In the genomic region with DNA sequence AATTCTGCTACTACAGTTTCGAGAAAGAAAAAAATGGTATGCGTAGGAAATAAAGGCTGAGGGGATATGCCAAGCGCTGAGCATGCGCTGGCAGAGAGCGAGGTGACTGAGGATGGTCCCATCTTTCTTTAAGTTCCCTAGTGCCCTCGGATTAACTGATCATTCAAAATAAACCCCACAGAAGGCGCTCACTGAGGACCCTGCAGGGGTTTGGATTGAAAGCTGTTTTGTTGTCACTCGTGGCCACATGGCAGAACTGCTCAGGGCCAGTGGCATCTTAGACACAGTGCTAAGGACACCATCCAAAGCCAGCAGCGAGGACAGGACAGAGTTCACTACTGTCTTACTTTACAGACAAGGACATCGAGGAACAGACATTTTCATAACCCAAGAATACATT, we compare ENCODE assay signal across 35 mouse cellular contexts.
"Had no signal": no experiment of that assay in that cellular context is flagged by ENCODE, and none has a peak within 500 bp of the region (broad histone marks: within the 10 kb centered on the region; RNA-seq: fewer than 3 reads in every experiment).

No protein-coding gene starts in this region.

- H3K4me1 ChIP-seq: heart, embryonic 15.5 days; hindbrain, embryonic 10.5 days; hindbrain, embryonic 12.5 days; hindbrain, embryonic 13.5 days; hindbrain, embryonic 15.5 days; intestine, embryonic 15.5 days; kidney, embryonic 15.5 days had no signal

- DNase-seq: heart, postnatal 10 days; heart, postnatal 14 days; heart, postnatal 36 days; heart, postnatal 4 days; kidney, adult 11 months; kidney, adult 18-20 months; kidney, adult 2 months; kidney, adult 8-10 months; kidney, adult 9 months; kidney, postnatal 10 days; kidney, postnatal 14 days; kidney, postnatal 25 days; kidney, postnatal 36 days; kidney, postnatal 4 days; layer of hippocampus, adult 9-11 months; layer of hippocampus, postnatal 36 days had no signal

- H3K9ac ChIP-seq: heart, embryonic 12.5 days; heart, embryonic 13.5 days; heart, embryonic 15.5 days; hindbrain, embryonic 12.5 days; hindbrain, embryonic 13.5 days; hindbrain, embryonic 14.5 days; hindbrain, embryonic 15.5 days; intestine, embryonic 15.5 days; kidney, embryonic 15.5 days had no signal

- H3K9me3 ChIP-seq: heart, embryonic 12.5 days; heart, embryonic 13.5 days; heart, embryonic 15.5 days; hindbrain, embryonic 10.5 days; hindbrain, embryonic 12.5 days; hindbrain, embryonic 13.5 days; hindbrain, embryonic 15.5 days; intestine, embryonic 15.5 days; kidney, embryonic 15.5 days had no signal

- H3K27ac ChIP-seq: heart, embryonic 13.5 days; heart, embryonic 15.5 days; hindbrain, embryonic 10.5 days; hindbrain, embryonic 12.5 days; hindbrain, embryonic 13.5 days; hindbrain, embryonic 14.5 days; hindbrain, embryonic 15.5 days; hindbrain, postnatal 0 days; intestine, embryonic 15.5 days; kidney, embryonic 15.5 days; kidney, postnatal 0 days; layer of hippocampus, adult 2 months; left cerebral cortex, adult 2 months had no signal

- H3K4me2 ChIP-seq: heart, embryonic 11.5 days; heart, embryonic 12.5 days; heart, embryonic 13.5 days; heart, embryonic 15.5 days; hindbrain, embryonic 12.5 days; hindbrain, embryonic 13.5 days; hindbrain, embryonic 14.5 days; hindbrain, embryonic 15.5 days; intestine, embryonic 15.5 days; kidney, embryonic 15.5 days had no signal

- H3K27me3 ChIP-seq: heart, embryonic 12.5 days; heart, embryonic 13.5 days; heart, embryonic 15.5 days; hindbrain, embryonic 12.5 days; hindbrain, embryonic 13.5 days; hindbrain, embryonic 15.5 days; intestine, embryonic 15.5 days; kidney, embryonic 15.5 days had no signal

- H3K4me3 ChIP-seq: heart, embryonic 12.5 days; heart, embryonic 13.5 days; heart, embryonic 15.5 days; hindbrain, embryonic 10.5 days; hindbrain, embryonic 12.5 days; hindbrain, embryonic 13.5 days; hindbrain, embryonic 15.5 days; intestine, embryonic 15.5 days; kidney, embryonic 15.5 days; layer of hippocampus, adult 2 months; left cerebral cortex, adult 2 months had no signal

- ATAC-seq: hindbrain, embryonic 16.5 days; hindbrain, postnatal 0 days; inflammation-experienced regulatory T-cells, adult 6 months; intestine, embryonic 15.5 days; intestine, embryonic 16.5 days; intestine, postnatal 0 days had no signal
